Mouse (Mus musculus) monocyte, adult 5-6 weeks (primary cell): ENCODE results near the gene Necab2. TPM values are rescaled to one million over a fixed set of nuclear protein-coding genes. Genes with fewer than 3 reads are reported as not detected.

Experiments used
- ATAC-seq: fragments of 153-309, 156-312 bp; replicated peaks from 2 replicates; pipeline ENCODE4 v1.8.0; 2017; ENCODE audit warnings: mild to moderate bottlenecking; ENCODE audit not compliant: low TSS enrichment, insufficient number of reproducible peaks, severe bottlenecking, poor library complexity, low FRiP score
- total RNA-seq: library from RNA; stranded (forward); fragments of 200-1000, 200-491, 200-594 nt; gene quantifications from 3 replicates; pipeline ENCODE4 v1.2.3, GENCODE M21; 2017

The Necab2 gene
- not detected in 3 replicates for total RNA-seq

DNA sequence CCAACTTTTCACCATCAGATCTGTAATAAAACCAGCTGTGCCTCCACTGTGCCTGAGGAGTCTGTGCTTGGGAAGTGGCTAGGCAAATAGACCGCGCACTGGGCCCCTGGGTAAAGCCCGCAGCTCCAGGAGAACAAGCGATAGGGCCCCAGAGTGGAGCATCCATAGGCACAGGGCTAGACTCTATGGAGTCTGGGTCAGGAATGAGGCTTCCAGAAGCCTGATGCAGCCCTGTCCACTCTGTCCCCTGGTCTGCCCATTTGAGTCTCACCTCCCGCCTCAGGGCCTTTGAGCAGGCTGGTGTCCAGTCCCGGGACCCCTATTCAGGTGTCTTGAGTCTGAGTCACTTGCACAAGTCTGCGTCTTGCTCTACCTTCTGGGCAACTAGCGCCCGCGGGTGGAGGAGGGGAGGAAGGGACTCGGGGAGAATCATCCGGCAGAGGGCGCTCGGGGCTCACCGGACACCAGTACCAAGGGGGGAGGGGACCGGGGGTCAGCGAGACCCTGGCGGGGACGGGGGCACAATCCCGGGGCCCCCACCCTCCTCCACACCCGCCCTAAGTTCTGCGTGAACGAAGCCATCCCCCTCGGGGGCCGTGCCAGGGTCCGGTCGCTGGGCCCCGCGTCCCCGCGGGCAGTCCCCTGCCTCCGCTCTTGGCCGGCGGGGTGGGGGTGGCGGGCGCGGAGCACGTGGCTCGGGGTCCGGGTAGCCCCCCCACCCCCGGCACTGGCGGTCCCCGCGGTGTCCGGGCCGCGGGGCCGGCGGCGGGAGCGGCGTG, at the start of gene Necab2:
Gene Necab2 (plus strand): TSS at position 509 of the 779 bp plus-strand sequence.
- no peak for ATAC-seq

DNA sequence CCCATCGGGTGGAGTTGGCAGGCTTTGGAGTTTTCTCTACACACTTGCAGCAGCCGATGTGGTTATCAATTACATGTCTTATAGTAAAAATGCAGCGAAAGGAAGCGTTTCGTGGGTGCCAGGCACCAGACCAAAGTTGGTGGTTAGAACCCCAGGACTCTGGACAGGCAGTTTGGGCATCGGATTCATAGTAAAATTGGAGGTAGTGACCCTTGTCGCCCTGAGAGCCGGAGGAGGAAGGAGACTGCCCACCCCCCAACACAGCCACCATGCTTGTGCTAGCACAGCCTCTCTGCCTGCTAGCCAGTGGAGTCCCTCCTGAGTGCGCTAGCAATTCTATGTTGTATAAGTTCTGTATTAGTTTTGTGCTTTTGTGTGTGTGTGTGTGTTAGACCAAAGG, 48.0 kb upstream of the Necab2 start:
- ATAC-seq = no peak

DNA sequence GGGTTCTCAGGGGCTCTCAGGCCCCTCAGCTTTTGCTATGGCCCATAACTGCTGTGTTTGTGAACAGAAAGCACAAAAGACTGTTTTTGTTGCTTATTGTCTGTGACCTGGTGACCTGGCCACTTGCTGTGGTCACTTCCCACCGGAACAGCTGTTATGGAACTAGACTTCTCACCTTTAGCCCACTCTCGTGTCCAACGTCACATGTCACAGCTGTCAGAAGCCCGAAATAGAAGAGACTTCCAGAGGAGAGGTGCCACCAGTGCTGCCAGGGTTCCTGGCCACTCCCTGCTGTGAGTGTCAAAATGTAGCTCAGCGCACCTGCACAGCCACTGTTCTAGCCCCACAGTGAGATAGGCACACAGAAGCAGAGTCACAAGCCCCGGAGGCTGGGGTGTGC, 47.3 kb upstream of the Necab2 start:
- no peak for ATAC-seq

DNA sequence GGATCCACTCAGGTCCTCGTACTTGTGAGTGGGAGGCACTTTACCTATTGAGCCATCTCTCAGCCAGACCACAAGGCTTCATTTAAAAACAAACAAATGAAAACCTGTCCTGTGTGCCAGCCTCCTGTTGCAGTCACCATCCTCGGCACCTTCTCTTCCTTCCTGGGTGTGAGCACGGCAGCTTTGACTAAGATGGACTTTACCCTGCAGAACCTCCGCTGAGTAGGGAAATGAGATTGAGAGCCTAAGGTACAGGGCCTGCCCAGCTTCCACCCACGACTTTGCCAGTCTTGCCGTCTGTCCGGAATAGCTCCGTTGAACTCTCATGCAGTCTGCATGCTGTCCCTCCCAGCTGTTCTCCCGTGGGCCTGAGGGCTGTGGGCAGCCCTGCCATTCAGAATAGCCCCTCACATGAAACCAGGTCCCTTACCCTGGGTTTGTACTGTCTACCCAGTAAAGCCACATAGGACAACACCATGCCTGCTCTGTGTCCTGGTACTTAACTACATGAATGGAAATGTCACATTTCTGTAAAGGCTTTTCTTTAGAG, 46.3 kb upstream of the Necab2 start:
- no peak for ATAC-seq

DNA sequence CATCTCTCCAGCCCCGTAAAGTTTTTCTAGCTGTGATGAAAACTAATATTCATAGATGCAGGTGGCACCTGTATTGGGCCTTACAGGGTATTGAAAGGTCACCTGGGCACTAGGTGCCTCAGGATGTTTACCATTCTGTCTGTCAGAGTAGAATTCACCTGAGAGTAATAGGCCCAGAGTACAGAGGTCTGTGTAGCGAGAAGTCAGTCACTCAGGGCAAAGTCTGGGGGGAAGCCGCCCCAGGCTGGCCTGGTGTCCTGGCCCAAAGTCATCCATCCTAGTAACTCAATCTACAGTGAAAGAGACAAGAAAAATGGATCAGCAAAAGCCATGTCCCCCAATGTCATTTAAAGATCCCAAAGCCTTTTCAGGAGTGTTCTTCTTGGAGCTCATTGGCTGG, 45.6 kb upstream of the Necab2 start:
- no peak for ATAC-seq

DNA sequence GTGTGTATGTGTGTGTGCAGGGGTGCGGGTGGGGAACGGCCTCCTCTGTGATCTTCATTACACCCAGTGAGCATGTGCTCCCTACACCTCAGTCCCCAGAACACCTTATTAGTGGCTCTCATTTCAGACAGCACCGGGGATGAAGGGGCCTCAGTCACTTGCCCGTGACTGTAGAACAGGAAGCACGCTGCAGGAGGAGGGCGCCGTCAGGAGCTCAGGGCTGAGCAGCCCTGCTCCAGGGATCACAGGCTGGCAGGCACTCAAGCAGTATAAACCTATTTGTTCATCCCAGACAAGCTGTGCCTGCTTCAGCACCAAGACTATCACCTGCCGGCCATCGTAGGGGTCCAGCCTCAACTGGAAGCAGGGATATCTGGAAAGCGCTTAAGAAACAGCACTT, 42.6 kb upstream of the Necab2 start:
- no peak for ATAC-seq

DNA sequence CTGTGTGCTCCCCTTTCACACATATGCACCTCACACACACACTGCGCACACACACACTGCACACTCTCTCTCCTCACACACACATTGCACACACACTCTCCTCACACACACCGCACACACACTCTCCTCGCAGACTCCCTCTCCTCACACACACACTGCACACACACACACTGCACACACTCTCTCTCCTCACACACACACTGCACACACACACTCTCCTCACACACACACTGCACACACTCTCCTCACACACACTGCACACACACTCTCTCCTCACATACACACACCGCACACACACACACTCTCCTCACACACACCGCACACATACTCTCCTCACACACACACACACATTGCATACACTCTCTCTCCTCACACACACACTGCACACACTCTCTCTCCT, 41.9 kb upstream of the Necab2 start:
- ATAC-seq = no peak

DNA sequence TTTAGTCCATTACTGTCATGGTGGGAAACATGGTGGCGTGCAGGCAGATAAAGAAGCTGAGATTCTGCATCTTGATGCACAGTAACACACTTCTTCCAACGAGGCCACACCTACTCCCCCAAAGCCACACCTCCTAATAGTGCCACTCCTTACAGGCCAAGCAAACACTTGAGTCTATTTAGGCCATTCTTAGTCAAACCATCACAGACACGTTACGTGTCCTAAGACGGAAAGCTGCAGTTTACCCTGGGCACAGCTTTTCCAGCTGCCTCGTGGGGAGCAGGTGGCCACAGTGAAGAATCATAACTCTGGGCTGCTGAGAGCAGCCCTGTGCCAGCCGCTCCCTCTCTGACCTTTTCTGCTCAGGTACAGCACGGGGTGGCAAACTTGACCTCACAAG, 38.2 kb upstream of the Necab2 start:
- no peak for ATAC-seq

DNA sequence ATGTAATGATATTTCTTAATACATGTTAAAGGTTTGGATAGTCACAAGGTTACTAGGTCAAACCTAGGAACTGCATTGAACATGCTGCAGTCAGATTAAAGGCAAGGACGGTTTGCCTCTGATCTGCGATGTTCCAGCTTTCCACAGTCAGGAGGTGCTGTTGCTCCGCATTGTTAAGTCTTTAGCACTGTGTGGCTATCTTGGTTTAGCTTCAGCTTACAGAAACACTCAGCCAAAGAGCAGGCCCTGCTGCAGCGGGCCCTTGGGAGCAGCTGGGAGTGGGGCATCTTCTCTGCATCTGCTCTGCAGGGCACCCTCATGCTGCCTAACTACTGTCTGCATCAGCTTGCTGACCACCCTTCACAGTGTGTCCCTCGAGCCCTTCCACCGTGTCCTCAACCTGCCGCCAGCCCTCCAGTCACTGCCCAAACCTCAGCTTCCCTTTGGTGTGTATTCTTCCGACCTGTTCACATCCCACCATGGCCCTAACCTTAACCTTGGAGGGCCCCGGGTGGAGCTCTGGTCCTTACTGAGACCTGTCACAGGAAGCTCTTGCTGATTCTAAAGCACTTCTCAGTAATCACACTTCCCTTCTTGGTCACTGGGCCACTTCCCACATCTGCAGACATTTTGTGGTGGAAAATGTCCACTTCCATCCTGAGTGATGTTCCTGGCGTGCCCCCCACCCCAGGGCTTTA, 34.3 kb upstream of the Necab2 start:
- no peak for ATAC-seq

DNA sequence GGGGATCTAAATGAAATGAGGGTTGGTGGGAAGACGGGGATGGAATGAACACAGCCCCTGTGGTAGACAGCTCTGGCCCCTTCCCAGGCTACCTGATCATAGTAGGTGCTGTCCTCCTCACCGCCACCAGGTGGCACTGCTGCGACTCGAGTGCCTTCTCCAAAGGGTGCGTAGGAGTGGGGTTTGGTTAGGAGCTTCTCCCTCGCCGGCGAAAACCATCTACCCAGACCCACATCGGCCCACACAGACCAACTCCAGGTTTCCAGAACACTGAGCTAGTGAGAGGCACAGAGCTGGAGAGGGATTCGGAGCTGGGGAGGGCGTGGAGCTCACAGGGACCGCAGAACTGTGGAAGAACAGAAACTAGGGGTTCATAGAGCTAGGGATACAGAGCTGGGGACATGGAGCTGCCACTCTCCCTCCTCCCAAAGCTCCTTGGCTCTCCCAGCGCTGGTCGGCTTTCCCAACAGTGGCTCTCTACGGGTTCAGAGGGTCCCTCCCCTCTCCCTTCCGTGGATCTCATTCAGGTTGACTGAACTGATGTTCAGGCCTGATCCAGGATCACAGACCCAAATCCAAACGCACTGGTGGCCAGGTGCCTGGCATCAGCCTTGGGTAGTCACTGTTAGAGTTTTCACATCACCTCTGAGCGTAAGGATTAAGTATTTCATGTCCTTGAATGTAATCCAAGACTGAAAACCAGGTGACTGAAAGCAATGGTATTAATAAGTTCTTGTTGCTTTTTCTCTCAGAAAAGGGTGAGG, 33.6 kb upstream of the Necab2 start:
- ATAC-seq = peak; percentile 78

DNA sequence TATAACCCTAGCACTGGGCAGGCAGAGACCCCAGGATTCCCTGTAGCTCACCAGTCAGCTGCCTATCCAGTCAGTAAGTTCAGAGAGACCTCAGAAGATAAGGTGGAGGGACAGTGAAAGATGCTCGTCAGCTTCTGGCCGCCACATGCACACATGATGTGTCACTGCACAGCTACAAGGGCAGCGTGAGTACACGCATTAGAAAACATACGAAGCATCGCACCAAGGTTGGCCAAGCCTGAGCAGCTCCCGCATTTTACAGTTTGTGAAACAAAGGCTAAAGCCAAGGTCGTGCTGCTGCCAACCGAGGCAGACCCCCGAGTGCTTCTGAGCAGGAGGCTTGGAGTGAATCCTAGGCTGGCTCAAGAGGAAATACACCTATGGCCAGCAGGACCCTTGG, 32.9 kb upstream of the Necab2 start:
- no peak for ATAC-seq

DNA sequence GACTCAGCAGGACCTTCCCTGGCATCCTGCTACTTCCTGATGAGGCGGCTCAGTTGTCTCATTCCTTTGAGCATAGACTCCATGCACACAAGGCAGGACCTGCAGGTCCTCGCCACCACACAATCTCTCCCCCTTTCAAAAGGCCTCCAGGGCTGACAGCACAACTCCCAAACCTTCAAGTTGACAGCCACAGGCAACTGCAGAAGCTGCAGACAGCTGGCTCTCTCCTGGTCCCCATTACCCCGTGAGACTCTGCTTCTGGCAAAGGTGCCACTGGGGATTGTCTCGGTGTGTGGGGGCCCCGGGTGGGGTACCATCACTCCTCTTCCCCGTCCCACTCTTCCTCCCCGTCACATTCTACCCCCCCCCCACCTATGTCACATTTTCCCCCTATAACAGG, 26.2 kb upstream of the Necab2 start:
- ATAC-seq = no peak

DNA sequence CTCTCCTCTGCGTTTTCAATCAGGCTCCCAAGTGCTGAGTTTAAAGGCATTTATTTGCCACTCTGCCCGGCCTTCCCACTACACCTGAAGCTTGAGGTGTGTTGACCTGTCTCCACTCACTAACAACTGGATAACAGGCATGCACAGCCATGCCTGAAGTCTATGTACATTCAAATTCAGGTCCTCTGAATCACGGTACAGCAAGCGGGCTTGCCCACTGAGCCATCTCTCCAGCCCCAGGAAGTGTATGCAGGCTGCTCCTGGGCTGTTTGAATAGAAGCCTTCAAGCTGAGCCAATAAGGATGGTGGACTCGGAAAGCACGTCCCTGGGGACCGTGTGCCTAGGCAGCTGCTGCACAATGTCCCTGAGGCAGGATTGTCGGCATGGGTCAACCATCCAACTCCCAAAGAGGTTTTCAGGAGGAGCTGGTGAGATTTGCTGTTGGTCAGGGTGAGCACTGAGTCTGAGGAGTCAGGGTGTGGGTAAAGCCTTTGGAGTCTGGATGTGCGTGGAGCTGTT, 24.9 kb upstream of the Necab2 start:
- no peak for ATAC-seq

DNA sequence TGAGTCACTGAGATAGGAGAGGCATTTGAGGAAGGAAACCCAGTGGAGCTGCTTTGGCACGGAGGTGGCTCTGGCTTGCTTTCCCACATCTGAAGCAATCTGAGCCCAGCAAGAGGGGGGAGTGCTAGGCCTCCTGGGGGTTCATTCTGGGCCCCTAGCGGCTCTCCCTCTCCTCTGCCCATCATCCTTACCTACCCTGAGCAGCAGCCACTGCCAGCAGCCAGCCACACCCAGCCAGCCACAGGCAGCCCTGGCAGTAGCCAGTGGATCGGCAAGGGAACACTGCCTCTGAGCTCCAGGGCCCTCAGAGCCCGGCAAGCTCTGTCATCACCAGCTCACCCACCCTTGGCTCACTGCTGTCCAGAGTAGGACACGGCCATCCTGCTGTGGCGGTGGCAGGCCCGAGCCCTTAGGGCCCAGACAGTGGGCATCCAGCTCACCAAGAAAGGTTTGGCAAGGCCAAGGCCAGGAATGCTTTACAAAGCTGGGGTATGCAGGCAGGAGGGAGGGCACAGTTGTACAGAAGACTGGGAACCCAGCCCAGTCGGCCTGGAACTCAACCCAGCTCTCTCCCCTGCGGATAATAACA, 24.3 kb upstream of the Necab2 start:
- ATAC-seq = no peak

DNA sequence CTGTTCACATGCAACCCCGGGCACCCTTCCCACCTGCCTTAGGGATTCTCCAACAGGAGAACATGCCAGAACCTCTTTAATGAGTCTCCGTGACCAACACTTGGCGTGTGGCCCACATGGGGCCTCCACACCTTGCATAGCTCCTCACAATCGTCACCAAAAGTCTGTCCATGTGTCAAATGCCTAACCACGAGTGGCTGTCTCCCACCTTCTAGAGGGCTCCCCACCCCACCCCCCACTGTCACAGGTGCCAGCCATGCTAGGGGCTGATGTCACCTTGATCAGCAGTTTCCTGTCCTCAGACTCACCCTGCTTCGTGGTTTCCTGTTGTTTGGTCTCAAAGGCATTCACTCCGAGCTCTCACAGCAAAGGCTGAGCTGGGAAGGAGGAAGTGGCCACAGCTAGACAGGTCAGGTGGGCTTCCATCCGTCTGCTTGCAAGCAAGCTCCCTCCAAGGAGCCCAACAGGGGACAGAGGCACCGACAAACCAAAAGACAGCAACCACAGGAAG, 22.8 kb upstream of the Necab2 start:
- peak; percentile 64 for ATAC-seq

DNA sequence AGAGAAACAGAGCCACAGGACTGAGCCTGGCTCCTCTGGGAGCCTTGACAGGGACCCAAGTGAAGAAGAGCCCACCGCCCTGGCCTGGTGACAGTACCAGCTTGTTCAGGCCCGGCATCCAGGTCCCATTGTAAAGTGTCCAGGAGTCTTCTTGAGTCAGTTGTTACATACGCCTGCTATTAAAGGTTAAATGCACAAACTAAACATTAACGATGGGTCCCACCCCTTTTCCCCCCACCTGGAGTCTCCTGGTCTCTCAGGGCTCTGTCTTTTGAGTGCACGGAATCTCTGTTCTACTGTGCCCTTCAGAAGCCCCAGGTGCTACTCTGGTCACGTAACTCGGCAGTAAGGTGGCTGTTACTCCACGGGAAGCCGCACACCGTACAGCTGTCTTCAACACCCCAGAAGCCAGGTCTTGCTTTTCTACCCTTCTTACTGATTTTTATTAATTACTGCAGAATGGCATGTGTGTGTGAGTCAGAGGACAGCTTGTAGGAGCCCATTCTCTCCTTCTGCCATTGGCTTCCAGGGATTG, 22.3 kb upstream of the Necab2 start:
- ATAC-seq = no peak

DNA sequence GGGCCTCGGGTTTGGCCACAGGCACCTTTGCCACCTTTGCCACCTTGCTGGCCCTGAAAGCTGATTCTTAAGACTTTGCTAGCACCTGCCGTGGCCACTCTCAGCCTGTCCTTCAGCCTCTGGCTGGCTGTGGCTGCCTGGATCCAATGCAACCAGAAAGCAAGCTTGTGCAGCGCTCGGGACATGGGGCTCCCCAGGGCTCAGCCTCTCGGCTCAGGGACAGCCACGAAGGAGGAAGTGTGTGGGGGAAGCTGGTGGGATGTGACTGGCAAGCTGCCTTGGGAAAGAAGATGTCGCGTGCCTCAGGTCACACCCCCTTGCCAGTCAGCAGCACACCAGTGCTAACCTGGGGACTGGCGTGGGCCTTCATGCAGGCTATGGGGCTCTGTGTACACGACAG, 21.8 kb upstream of the Necab2 start:
- ATAC-seq = peak; percentile 30

DNA sequence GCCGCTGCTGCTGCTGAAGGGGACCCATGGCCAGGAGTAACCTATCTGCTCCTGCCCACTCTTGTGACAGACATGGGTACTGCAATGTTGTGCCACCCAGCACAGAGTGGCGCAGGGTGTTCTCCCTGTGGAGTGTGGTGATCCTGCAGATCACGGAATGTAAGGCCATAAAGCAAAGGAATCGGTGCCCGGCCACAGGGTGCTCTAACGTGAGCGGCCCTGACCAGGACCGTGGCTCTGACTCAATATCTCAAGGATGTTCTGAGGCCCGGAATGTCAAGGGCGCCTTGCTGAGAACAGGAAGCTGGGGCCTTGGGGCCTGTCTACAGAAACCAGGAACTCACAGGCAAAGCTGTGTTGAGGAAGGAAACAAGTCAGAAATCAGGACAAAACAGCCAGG, 21.0 kb upstream of the Necab2 start:
- ATAC-seq = peak; percentile 51
